Mouse (Mus musculus) right cerebral cortex, postnatal 10 days (tissue): ENCODE results near the gene Npy4r.

Experiments used
- DNase-seq, 2 experiments: peaks; one replicate each; pipeline ENCODE4 v3.0.0; 2021; ENCODE audit warnings: low spot score in 2 of 2

The Npy4r gene

DNA sequence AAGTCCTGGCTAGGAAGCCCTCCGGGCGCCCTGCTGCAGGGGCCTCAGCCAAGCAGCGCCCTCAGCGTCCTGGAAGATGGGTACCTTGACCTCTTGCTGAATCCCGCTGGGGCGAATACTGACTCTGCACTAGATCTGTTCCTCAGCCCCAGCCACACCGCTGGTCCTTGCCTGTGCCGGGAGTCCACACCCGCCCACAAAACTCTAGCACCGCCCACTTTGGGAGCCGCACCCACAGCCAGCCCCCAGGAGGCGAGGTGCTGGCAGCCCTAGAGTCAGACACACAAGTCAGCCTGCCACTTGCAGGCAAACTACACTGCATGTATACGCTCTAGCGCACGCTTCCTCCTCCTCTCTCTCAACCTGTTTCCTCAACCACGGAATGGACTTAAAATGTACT, at the start of gene Npy4r:
Gene Npy4r (minus strand): TSS at position 148 of the 400 bp plus-strand sequence.
- DNase-seq: peak in 1 of 2 experiments; percentile 27

DNA sequence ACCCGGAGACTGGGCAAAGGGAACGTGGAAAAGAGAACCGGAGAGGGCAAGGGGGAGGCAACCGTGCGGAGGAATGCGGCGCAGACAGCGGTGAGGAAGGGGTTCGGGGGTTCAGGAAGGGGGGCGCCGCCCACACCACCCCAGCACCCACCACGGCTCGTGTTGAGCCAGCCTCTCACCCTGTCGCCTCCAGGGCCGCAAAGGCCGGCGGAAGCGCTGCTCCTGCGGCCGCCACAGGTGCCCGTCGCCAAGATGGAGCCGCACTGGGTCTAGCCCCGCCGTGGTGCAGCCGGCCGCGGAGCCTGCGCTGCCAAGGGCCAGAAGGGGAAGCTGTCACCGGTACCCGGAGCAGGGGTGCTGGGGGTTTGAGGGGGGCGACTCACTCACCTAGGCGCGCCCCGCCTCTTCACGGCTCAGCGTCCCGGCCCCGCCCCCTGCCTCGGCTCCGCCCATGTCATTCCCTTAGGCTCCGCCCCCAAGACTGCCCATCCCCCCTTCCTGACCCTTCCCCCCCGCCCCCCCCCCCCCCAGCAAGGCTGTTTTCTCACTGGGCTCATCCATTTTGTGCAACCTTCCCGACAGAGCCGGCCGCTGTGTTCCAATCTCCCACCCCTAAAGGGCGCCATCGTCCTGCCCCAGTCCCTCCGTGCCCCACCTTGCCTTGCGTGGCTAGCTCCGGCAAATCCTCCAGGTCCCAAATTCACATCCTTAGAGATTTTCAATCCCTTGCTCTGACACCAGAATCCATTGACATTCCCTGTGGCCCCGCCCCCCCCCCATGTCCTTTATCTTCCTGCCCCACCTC, 49.1 kb upstream of the Npy4r start, which contains the start of gene Gprin2:
Gene Gprin2 (minus strand): TSS at position 423 of the 805 bp plus-strand sequence.
- DNase-seq: peak; percentile 47 to 66

DNA sequence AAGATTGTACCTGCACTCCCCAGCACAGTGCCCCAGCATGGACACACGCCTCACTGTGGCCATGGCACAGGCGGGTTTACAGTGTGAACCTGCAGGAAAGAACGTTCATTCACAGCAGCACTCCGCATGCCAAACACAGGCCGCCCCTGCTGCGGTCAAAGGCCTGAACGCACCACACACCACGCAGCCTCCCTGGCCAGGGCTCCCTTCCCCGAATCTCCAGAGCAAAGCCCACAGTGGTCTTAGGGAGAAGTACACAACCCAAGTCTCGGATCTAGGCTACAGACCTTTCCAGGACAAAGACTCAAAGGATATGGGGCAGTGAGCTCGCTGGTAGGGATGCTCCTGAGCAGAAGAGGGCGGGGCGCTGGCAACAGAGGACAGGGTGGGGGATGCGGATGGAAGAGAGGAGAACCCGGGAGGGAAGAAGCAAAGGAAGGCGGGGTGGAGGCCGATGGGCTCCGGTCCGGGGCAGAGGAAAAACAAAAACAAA, 48.5 kb upstream of the Npy4r start:
- DNase-seq: peak; percentile 46 to 54

DNA sequence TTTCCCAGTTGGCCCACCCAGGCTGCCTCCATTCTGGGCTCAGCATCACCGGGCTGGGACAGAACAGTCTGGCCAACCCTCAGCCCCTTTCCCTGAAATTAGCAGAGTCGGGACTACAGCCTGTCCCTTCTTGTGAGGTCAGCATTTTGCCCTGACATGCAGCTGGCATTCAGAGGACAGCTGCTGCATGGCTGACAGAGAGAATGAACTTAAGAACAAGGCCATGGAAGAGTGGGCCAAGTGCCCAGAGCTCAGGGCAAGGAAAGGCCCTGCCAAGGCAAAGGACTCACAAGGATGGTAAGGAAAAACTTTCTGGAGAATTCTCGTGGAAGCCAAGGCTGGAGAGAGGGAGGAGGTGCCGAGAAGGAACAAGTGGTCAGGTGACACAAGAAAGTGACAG, 44.4 kb upstream of the Npy4r start:
- DNase-seq: peak in 1 of 2 experiments; percentile 39

DNA sequence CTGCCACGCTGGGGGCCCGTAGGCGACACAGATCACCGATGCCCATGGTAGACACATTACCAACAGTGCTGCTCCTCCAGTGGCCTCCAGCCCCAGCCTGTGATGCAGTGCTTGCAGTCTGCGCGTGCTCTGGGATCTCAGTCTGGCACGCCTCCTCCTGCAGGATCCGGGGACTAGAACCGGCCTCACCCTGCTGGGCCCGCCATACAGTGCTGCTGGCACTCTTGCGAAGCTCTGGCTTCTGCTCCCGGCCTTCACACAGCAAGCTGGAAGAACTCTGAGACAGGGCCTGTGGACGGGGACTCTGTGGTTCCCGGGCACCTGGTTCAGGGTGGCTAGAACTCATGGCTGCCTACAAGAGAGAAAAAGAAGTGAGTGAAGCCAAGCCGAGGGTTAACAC, 43.2 kb upstream of the Npy4r start:
- DNase-seq: no peak

DNA sequence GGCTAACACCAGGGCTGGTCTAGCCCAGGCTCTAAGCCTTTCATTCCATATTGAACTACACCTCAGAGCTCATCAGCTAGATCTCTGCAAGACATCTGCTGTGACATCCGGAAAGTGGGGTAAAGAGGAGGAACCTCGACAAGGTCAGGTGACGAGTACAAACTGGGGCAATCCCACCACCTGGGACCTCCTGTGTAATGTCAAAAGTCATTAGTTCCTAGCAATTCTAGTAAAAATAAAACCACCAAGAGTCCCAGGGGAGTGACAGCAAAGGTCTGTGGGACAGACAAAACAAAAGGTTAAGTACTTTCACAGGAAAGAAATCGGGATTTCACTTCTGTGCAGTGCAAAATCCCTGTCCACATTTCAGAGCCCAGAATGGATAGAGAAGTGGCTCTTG, 41.6 kb upstream of the Npy4r start:
- DNase-seq: no peak

DNA sequence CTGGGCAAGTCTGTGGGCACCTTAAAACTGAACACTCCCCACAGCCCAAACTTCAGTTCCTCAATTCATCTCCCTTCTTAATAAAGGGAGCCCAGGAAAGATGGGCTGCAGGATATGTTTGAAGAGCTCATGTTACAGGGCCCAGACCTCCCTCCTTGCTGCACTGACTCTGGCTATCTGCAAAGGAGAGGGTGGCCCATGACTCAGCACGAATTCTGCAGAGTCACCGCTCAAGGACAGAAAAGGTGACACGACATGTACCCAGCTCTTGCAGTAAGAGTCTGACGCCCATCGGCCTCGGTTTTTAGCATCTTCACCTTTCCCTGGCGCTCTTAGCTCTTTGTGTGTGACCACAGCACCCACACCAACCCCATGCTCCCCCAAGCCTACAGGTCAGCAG, 38.1 kb upstream of the Npy4r start:
- no peak for DNase-seq

DNA sequence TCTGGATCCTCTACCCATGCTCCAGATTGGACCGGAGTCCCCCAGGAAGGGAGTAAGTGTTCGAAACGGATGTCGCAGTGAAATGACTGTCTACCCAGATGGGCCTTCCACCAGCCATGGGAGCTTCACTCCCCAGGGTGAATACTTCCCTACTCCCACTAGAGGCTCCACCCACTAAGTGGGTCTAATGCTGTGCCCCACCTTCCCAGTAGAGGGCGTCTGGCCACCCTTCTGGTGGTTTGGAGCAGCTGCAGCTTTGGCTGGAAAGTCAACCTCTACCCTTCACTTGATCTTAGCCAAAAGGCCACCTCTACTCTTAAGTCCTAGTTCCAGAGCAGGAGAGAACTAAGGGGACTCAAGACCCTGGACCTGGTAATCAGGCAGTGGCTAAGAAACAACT, 36.3 kb upstream of the Npy4r start:
- peak in 1 of 2 experiments; percentile 52 for DNase-seq

DNA sequence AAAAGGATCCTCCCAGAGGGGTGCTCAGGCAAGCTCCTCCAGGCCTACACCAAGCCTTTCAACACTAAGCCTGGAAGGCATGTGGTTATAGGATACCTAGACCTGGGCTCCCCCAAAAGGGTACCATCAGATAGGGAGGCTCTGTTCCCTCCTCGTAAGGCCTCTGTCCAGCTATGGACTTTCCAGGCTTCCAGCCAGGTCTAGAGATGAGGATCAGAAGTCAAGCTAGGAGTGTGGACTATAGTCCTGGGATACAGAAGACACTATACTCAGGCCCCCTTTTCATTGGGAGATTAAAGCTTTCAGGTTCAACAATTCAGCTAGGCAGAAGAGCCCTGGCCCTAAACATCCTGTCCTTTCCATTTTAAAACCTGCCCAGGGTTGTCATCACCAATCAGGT, 30.8 kb upstream of the Npy4r start:
- no peak for DNase-seq

DNA sequence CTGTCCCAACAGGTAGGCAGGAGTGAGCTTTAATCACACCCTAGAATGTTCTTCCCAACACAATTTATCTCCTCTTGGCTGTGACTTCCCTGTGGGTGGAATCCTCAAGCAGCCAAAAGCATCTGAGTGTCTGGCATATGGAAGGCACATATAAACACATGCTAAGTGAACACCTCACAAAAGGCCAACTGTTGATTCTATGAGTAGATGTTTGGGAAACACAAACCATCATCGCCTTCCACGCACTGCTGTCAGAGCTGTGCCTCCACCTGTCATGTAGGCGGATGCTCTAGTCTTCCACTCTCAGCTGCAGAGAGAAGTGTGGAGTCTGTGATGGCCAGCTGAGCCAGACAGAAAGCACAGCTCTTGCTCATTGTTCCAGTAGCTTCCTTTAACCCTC, 27.1 kb upstream of the Npy4r start:
- peak; percentile 68 to 88 for DNase-seq

DNA sequence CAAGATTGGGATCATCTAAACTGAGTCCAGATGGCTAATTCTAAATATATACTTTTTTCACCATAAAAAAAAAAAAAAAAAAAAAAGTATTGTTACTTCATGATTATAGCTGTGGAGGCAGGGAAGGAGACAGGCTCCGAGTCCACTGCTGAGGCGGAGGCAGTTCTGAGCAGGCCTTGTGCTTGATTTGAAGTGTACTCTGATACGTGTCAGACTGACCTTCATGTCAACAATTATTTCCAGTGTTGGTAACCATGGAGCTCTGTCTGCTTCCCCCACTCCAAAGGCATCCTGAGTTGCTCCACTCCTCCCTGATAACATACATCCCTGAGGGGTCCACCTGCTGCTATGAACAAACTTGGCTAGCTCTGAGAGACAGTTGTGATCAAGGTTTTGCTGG, 18.8 kb upstream of the Npy4r start:
- DNase-seq: no peak

DNA sequence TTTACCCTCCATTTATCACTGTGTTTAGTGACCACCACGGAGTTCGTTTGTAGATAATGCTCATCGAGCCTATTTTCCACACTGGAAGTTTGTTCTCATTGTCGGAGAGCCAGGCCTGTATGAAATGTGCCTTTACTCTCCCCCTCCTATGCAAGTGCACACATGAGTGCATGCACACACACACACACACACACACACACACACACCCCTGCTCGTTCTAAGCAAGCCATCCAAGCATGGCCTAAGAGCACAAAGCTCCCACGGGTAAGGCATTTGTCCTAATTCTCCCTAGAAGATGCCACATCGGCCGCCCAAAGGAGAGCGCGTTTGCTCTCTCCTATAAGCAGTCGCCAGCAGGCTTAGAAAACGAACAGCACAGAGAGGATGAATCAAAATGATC, 3.5 kb upstream of the Npy4r start:
- DNase-seq: no peak

DNA sequence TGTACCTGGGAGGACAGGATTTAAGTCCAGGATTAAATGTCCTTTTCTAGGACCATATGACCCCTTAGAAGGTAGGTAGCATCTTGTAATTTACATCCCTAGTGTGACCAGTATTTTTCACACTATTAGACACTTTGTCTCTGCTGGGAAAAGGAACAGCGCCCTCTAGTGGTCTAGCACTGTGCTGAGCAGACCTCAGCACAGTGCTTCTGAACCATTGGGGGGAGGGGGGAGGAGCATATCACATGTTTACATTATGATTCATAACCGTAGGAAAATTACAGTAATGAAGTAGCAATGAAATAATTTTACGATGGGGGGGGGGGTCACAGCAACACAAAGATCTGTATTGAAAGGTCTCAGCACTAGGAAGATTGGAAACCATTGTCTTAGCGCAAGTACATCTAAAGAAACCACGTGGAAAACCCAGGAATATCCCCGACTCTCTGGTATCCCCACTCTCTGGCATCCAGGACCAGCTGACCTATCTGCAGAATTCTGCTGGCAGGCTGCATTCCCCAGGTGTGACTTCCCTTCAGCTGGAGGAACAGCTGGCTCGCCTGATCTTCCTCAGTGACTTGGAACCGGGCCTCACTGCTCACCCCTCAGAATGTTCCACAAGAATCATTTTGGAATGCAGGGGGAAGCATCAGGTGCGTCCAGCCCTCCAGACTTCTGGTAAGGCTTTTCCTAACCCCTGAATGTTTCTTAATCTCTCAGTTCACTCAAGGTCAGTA, 2.5 kb upstream of the Npy4r start:
- peak in 1 of 2 experiments; percentile 69 for DNase-seq

DNA sequence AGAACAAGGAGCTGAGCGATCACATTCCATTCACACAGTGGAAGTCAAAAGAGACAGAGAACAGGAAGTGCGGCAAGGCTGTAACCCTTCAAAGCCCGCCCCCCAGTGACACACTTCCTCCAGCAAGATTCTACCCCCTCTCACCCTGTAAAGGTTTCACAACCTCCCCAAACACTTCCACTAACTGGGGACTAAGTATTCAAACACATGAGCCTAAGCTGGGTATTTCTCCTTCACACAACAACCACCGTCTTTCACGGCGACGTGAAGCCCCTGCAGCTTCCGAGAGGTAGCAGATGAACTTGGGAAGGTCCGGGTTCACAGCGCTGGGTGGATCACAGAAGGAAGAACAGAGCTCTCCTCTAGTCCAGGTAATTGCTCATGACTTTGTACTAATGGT, 9.4 kb downstream of the Npy4r start:
- DNase-seq: no peak

DNA sequence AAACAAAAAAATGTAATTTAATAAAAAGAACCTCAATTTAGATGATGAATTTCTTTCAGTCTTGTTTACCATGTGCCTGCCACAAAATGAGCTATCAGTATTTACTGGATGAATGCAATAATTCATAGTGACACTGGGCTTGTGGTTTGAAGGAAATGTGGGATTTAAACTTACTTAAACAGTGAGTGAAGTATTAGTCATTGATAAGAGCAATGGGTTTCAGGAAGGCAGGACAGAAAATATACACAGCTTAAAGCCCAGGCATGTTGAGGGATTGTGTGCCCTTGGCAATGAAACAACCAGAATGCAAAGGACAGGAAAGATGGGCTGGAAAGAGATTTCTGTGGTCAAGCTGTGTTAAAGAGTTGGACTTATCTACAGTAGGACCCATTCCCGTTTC, 10.0 kb downstream of the Npy4r start:
- DNase-seq: no peak

DNA sequence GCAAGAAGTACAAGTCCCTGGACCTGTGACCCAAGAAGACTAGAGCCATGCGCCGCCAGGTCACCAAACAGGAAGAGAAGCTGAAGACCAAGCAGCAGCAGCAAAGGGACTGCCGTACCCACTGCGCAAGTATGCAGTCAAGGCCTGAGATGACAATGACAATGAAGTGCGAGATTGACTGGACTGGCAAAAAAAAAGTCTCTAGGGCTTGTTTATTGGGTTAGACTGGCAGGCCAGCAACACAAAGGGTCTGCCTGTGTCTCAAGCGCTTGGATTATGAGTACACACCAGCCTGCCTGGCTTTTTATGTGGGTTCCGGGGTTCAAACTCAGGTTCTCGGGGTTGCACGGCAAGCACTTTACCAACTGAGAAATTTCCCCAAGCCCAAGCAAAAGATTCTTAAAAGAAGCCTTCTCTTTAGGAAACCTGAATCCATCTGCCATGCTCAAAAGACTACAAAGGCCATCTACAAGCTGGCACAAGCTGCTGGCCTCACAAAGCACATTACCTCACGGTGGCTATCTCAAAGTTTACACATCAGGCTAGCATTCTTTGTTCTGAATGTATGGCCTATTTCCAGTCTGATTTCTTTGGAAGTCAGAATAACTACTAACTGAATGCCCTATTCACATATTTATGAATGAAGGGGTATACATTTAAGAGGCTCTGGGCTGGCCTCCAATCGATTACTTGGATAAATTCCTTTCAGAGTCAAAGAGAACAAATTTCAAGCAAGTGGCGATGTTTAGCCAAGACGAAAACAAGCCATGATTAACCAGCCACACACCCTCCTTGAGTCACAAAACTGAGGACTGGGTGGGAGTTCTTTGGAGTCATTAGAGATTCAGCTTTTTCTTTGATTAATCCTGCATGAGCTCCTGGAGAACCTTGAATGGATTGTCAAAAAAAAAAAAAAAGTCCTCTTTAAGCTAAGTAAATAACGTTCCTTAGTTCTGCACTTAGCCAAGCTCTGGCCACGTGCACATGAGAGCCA, 12.3 kb downstream of the Npy4r start:
- DNase-seq: no peak

DNA sequence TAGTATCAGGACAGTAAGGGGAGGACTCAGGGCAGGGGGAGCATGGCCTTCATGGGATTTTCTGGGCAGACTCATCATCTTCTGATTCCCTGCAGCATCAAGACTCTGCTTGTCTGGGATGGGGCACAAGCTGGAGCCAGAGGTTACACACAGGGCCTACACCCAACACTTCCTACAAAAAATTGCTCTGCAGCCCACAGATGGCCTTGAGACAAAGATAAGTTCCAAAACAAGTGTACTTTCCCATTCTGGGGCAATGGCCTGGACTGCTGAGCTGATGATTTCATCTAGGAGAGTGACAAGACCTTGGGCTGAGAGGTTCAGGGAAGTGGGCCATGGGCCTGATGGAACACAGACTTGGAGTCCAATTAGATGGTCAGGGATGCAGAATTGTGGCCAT, 16.9 kb downstream of the Npy4r start:
- DNase-seq: no peak

DNA sequence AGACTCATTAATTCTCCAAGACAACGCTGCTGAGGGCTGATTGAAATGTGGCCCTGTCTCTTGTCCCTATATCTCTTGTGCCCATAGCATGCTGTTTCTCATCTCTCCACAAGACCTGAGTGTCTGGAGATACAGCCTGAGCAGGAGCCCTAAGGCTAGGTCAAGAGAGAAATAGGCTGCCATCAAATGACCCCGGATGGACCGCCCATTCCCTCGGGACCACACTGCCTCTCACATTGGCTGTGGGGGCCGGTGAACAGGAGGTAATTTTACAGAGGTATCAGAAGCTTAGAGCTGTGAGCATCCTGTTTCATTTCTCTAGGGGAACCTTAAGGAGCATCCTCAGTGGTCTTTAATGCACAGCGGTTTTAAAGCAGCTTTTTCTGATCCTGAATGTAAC, 21.1 kb downstream of the Npy4r start:
- no peak for DNase-seq

DNA sequence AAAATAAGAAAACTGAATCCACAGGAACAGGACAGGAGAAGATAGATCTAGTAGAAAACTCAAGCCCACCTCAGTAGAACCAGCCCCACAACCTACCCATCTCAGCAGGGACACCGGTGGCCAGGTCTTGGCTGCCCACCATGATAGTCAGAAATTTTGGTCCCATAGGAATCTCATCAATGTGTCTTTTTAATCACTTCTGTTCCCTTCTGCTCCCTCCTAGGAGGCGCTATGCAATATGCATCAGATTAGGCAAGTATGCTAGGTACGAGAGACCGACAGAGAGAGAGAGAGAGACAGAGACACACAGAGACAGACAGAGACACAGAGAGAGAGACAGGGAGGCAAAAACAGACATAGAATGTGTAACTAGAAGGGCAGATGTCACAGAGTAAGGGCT, 30.6 kb downstream of the Npy4r start:
- no peak for DNase-seq

DNA sequence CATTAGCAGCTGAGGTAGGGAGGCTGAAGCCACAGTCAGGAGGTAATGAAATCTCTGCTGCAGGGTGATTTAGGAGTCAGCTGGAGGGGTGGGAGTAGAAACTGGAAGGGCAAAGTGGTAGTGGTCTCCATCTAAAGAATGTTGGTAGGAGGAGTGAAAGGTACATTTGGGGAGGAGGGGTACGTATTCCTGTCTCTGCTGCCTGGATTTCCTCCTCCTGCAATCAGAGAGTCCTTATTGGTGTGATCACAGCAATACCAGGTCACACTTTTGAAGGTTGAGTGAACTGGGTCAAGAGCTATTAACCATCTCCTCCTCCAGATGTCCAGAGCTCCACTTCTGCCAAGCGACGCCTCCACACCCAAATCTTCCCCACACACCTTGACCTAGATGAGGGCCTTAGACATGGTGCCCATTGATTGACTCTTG, 31.4 kb downstream of the Npy4r start:
- DNase-seq: no peak

DNA sequence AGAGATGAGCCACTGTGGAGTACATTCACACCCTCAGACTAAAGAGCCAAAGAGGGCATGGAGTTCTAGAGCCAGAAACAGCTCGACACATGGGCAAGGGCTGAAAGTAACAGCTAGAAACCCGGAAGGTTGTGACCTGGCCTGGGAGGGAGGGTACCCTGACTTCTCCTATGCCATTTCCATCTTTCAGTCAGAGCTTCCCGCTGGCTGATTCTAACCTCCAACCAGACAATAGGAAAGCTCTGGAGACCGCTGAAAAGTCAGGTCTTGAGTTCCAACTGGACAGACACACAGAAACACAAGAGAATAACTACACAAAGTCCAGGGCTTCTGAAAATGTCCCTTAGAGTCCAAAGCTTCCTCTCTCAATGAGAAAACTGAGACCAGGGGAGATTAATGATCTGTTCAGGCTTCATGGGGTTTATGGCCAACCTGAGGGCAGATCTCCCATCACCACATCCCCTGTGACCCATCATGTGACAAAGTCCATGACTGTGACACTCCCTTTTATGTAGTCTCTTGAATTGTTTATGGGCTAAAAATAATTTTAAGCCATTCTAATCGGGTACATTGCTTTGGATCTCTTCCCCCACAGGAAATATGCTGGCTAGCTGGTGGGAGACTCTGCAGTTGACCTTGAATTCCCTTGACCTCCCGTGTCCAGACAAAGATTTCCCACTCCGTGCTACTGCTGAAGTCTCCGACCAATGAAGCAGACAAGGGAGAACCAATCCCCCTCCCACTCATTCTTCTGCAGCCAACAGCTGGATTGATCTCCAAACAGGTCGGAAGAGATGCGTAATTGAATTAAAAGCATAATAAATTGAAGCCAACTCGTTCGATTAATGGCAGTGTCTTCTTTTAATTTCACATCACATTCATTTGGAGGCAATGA, 32.0 kb downstream of the Npy4r start:
- DNase-seq: no peak
